Mouse (Mus musculus) heart, postnatal 14 days (tissue): ENCODE data around the gene Glb1. TPM values are rescaled to one million over a fixed set of nuclear protein-coding genes. Genes with fewer than 3 reads are reported as not detected.

Experiments
- DNase-seq, 2 experiments: peaks; one replicate each; pipeline ENCODE4 v3.0.0; 2021 to 2022
- intact Hi-C: fragments of 180-260 bp; cut with DNase I; formaldehyde crosslinking; loops from one replicate; pipeline ENCODE4 v1.15.1; 2025
- total RNA-seq, 2 experiments: library from RNA; stranded (reverse); gene quantifications; 2 replicates each; pipeline ENCODE4 v1.2.3; 2021

The Glb1 gene
- total RNA-seq, 2 experiments from 2014 or later = 18.5 to 19.2 TPM

DNA sequence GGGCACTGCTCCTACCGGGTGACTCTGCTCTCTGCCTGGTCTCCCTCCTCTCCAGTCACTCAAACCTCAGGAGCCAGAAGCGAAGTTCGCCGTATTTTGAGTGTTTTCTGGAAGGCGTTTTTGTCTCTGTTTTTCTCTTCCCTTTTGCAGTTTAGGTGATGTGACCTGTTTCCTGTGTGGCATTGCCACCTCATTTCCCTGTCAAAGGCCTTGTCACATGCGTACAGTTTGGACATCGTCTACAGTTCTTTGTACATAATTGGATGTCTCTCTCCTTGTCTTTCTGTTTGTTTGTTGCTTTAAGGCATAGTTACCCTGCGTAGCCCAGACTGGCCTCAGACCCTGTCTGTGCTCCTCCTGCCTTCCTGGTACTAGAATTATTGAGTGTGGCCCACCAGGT, 26.5 kb downstream of the Glb1 start:
- no peak for DNase-seq
- intact Hi-C loops = no loop called here

- DNase-seq = no peak
- intact Hi-C loops = no loop called here
Observed at GRCm38 (mm10) chr9:114428103-114428834, 27.4 kb downstream of the Glb1 start.

DNA sequence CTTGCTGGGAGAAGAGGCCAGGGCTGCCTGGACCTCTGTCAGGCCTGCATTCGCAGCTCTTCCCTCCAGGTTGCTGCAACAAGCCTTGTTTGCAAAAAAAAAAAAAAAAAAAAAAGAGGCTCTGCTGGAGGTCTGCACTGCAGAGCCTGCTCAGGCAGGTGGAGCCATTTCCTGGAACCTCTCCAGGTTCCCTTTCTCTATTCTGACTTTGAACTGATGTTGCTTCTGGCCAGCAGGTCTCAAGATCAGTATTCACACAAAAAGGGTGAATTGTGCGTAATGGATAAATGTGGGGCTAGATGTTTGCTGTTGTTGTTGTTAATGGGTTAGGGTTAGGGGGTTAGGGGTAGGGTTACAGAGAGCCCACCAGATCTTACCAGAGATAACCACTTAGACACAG, 34.8 kb downstream of the Glb1 start:
- intact Hi-C loops = no loop called here
- DNase-seq = no peak

DNA sequence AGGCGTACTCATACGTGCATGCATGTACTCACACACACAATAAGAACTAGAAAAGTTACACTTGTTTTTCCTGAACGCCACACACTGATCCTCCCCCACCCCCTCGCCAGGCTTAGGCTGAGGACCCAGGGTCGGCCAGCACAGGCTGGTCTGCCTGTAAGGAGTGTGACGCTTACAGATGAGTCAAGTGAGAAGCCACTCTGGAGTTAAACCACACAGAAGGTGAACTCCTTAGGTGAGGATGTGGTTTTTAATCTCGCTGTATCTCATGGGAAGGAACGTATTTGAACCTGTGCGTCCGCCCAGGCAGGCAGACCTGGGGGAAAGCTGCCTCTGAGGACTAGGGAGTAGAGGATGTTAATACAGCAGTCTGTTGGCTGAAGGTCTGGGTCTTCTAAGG, 39.7 kb downstream of the Glb1 start:
- no peak for DNase-seq
- intact Hi-C loops = no loop called here

DNA sequence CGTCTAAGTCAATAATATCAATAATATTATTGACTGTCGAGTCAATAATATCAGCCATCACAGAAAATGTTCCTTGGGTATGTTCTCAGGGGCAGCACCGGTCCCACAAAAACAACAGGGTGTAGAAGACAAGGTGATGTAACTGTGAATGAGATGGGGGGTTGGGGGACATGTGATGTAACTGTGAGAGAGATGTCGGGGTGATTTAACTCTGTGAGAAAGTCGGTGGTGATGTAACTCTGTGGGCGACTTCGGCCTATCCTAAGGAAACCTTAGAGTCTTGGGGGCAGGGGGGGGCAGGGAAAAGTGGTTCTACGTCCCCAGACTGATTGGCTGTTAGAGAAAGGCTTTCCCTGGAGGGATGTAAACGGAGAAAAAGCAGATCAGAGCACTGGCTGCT, 41.3 kb downstream of the Glb1 start:
- intact Hi-C loops = no loop called here
- DNase-seq = no peak

DNA sequence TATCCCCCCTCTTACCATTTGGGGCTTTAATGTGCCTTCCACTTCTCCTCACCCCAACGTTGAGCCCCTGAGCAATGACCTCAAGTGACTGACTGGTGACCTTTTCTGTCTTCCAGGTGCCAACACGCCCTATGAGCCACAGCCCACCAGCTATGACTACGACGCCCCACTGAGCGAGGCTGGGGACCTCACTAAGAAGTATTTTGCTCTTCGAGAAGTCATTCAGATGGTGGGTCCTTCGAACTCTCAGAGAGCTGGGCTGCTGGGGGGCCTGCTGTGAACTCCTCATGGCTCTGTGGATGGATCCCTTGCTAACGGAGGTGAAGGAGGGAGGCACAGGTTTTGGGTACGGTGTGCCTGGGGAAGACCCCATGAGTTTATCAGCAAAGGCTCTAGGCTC, 42.0 kb downstream of the Glb1 start:
- intact Hi-C loops = no loop called here
- no peak for DNase-seq

DNA sequence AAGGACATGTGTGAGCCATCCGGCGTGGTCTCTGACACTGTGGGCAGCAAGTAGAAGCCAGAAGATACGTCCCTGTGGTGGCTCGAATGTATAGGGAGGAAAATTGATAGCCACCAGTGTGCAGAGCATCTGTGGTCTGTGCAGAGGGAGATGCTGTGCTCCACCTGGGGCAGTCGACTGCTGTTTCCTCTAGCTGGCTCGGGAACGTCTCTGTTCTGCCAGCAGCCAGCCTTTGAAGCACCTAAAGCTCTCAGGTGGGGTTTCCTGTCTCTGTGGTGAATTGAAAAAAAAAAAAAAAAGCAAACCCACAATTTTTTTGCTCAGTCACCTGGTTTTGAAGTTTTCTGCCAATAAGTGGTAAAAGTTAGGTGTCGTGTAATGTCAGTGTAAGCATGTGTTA, 42.5 kb downstream of the Glb1 start:
- no peak for DNase-seq
- intact Hi-C loops = no loop called here

DNA sequence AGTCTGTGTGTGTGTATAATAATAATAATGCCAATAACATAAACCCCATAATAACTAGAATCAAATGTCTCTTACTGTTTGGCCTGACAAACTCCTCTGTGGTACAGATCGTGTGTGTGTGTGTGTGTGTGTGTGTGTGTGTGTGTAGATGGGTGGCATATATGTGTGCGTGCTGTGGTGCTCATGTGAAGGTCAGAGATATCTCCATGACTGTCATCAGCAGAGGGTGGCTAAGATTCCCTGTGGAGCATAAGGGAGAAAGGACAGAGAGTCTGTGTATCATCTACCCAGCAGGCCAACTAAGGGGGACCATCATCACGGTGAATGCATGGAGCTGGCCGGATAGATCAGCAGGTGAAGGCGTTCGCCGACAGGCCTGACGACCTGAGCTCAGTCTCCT, 46.0 kb downstream of the Glb1 start:
- DNase-seq = no peak
- intact Hi-C loops = no loop called here

- DNase-seq = no peak
- intact Hi-C loops = no loop called here
Observed at GRCm38 (mm10) chr9:114448700-114449099, 47.8 kb downstream of the Glb1 start.

- DNase-seq = no peak
- intact Hi-C loops = no loop called here
Observed at GRCm38 (mm10) chr9:114449120-114449754, 48.4 kb downstream of the Glb1 start.

- intact Hi-C loops = no loop called here
- DNase-seq = no peak
Observed at GRCm38 (mm10) chr9:114451615-114452014, 50.7 kb downstream of the Glb1 start.

- no peak for DNase-seq
- intact Hi-C loops = no loop called here
Observed at GRCm38 (mm10) chr9:114452418-114452817, 51.5 kb downstream of the Glb1 start.

DNA sequence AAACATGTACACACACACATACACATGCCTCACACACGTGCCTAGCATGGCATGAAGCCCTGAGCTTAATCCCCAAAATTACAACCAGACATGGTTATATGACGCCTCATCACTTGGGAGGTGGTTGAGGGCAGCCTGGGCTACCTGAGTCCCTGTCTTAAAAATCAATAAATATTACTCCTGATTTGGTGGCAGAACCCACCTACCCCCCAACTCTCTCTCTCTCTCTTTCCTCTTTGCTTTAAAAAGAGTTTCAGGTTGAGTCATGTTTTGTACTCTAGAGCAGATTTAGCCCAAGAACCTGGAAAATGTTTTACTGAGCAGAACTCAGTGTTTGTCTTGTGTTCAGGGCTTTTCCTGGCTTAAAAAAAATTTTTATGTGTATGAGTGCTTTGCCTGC, 54.5 kb downstream of the Glb1 start:
- DNase-seq = no peak
- intact Hi-C loops = no loop called here

DNA sequence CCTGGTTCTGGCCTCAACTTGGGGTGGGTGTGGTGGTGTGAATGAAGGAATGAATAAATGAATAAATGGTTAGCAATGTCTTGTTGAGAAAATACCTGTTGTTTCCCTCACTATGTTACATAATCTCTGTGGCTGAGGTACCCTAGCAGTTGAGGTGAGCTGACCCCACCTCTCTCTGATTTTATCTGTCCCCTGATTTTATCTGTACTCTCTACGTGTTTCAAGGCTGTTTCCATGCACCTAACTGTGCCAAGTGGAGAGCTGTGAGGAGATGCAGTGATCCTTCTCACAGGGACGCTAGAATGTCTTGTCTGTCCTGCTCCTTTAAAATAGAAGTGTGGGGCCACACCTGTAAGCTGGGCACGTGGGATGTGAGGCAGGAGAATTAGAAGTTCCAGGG, 57.6 kb downstream of the Glb1 start:
- intact Hi-C loops = no loop called here
- no peak for DNase-seq

DNA sequence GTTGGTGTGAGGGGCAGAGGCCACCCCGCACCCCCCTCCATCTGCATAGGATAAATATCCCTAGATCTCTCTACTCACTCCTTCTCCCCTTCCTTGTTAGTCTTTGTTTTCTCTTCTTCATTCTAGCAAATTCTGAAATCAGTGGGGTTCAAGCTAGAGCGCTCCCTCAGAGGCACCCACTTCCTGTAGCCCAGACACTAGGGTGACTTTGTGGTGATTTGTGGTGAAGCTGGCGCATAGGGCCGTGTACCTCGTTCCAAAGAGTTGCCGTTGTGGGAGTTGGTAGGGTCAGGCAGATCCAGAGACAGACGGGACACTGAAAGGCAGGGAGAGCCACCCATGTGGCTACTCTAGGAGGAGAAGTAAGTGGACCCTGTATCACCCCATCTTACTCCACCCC, 61.7 kb downstream of the Glb1 start:
- DNase-seq = no peak
- intact Hi-C loops = no loop called here

DNA sequence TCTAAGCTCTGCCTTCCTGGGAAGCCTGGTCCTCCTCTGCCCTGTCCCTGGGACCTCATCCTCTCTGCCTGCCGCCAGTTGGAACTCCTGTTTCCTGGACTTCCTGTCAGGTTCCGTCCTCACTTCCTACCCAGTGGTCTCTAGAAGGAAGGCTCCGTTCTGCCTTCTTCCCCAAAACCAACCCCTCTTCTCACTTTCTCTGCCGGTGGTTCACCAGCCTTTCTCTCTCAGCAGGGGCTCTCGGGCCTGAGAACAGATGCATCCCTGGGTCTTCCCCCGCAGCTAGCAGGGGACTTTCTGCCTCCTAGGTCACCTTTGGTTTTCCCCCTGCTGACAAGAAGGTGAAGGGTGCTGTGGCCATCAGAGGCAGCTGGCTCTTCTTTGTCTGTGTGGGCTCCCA, 64.6 kb downstream of the Glb1 start:
- intact Hi-C loops = no loop called here
- DNase-seq = no peak

- DNase-seq = no peak
- intact Hi-C loops = no loop called here
Observed at GRCm38 (mm10) chr9:114466871-114467270, 66.0 kb downstream of the Glb1 start.

DNA sequence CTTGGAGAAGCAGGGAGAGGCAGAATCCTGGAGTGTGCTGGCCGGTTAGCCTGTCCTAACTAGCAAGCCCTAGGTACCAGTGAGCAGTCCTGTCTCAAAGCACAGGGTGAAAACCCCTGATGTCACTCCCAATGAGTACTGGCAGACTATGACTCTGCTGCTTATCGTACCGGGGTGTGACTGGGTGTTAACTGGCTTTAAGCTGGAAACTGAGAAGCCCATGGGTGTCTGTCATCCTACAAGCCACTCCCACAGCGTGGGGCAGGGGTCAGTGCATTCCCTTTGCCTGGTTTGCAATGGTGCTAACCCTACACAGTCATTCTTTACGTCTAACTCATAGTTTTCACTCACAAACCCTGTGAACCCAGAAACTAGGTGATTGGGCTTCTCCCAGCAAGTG, 67.3 kb downstream of the Glb1 start:
- intact Hi-C loops = no loop called here
- DNase-seq = no peak

DNA sequence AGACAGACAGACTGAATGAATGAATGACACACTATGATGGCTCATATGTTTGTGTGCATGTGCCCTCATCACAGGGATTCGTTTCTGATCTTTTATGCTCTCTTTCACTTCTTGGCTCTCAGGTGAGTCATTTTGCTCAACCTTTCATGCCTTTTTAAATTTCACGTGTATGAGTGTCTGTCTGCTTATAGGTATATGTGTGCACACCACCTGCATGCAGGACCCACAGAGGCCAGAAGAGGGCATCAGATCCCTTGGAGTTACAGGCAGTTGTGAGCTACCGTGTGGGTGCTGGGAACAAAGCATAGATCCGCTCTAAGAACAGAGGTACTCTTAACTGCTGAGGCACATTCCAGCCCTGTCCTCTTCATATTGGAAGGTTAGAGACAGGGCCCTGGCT, 67.8 kb downstream of the Glb1 start:
- no peak for DNase-seq
- intact Hi-C loops = no loop called here

DNA sequence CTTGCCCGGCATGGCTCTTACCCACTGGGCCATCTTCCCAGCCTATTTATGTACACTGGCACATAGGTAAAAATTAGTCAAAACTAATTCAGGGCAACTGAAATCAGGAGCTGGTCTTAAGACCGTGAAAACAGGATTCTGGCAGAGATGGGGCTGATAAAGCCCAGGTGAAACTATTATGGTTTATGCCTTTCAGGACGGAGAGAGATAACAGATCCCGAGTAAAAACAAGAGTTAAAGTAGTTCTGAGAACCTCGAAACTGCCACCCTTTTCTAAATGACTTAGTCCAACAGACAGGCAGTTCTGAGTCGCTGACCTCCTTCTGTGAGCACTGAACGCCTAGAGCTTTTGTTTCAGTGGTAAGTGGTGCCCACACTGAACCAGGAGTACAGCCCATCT, 71.0 kb downstream of the Glb1 start:
- intact Hi-C loops = no loop called here
- no peak for DNase-seq

DNA sequence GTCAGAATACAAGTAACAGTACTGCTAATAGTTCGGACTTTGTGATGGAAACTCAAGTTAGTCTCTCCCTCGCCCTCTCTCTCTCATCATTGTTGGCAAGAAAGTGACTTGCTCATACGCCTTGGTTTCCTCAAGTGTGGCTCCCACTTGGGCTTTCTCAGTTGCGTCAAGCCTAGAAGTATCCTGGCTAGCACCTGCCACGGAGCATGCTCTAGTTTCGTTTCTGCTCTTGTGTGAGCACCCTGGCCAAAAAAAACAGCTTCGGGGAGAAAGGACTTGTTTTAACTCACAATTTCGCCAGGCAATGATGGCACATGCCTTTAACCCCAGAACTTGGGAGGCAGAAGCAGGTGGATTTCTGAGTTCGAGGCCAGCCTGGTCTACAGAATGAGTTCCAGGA, 76.1 kb downstream of the Glb1 start:
- DNase-seq = no peak
- intact Hi-C loops = no loop called here

DNA sequence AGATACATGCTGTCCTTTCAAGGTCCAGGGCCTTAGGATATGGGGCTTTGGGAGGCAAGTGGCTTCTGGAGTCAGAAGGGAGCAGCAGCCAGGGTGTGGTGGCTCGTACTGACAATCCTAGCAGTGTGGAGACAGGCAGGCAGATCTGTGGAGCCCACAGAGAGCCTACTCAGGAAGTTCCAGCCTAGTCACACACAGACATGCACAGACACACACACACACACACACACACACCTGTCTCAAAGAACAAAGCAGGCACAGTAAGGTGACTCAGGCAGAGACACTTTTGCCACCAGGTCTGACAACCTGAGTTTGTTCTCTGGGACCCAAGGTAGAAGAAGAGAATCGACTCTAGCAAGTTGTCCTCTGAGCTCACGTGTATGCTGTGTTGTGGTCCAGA, 80.1 kb downstream of the Glb1 start:
- intact Hi-C loops = no loop called here
- no peak for DNase-seq

GRCm38 (mm10) chr9:114484771-114485170, 83.9 kb downstream of the Glb1 start:
- no peak for DNase-seq
- intact Hi-C loops = no loop called here
